Mouse (Mus musculus) retina, postnatal 7 days (tissue): ENCODE results near the gene Foxd1.

Source experiments
- DNase-seq: peaks from one replicate; pipeline ENCODE4 v3.0.0-alpha.2; 2012; ENCODE audit warnings: low read depth, low spot score

The Foxd1 gene

GRCm38 (mm10) chr13:98385877-98386276, 31.8 kb downstream of the Foxd1 start:
- DNase-seq: no peak

GRCm38 (mm10) chr13:98389092-98389491, 35.0 kb downstream of the Foxd1 start:
- DNase-seq: no peak

GRCm38 (mm10) chr13:98390363-98390762, 36.3 kb downstream of the Foxd1 start:
- no peak for DNase-seq

- DNase-seq: no peak
Measured at GRCm38 (mm10) chr13:98390771-98391634, 37.0 kb downstream of the Foxd1 start.

GRCm38 (mm10) chr13:98391635-98391990, 37.6 kb downstream of the Foxd1 start:
- DNase-seq: no peak

- no peak for DNase-seq
Measured at GRCm38 (mm10) chr13:98392031-98392430, 38.0 kb downstream of the Foxd1 start.

GRCm38 (mm10) chr13:98393356-98394070, 39.5 kb downstream of the Foxd1 start:
- no peak for DNase-seq
